Mouse (Mus musculus) liver, embryonic 12.5 days (tissue): Measurements from ENCODE around the gene Plekhg6. TPM values are rescaled to one million over a fixed set of nuclear protein-coding genes. Genes with fewer than 3 reads are reported as not detected.
A peak's percentile ranks its signal among the peaks of the same experiment; 100 is the strongest.

ENCODE experiments used
- ATAC-seq: fragments of 200-750 bp; cut with Nextera tagmentation; 2 replicates; pipeline ENCODE4 v1.8.0; 2017; ENCODE audit warnings: moderate number of reproducible peaks, mild to moderate bottlenecking, moderate library complexity
- H3K27ac ChIP-seq: fragments of 300-500 bp; sonication (generic); 2 replicates; pipeline ENCODE4 v1.5.1; 2016; ENCODE audit warnings: mild to moderate bottlenecking
- H3K27me3 ChIP-seq: fragments of 300-500 bp; sonication (generic); replicated peaks from 2 replicates; pipeline ENCODE4 v1.6.1; 2016; ENCODE audit warnings: mild to moderate bottlenecking, moderate library complexity
- H3K36me3 ChIP-seq: fragments of 300-500 bp; sonication (generic); 2 replicates; pipeline ENCODE4 v1.6.1; 2016; ENCODE audit warnings: mild to moderate bottlenecking, moderate library complexity
- H3K4me1 ChIP-seq: fragments of 300-500 bp; sonication (generic); 2 replicates; pipeline ENCODE4 v1.6.1; 2016
- H3K4me2 ChIP-seq: fragments of 300-500 bp; sonication (generic); 2 replicates; pipeline ENCODE4 v1.6.1; 2016; ENCODE audit warnings: mild to moderate bottlenecking, moderate library complexity
- H3K4me3 ChIP-seq: fragments of 300-500 bp; sonication (generic); 2 replicates; pipeline ENCODE4 v1.5.1; 2016; ENCODE audit warnings: mild to moderate bottlenecking, moderate library complexity
- H3K9ac ChIP-seq: fragments of 300-500 bp; sonication (generic); 2 replicates; pipeline ENCODE4 v1.6.1; 2016; ENCODE audit warnings: mild to moderate bottlenecking, moderate library complexity
- H3K9me3 ChIP-seq: fragments of 300-500 bp; sonication (generic); replicated peaks from 2 replicates; pipeline ENCODE4 v1.6.1; 2016; ENCODE audit warnings: mild to moderate bottlenecking, moderate library complexity
- WGBS: fragments of 180-500 bp; shearing (Covaris S2); methylation state at CpG from one replicate; pipeline ENCODE4 v1.1.7; 2016; ENCODE audit not compliant: insufficient replicate concordance; 5-methylcytosine and 5-hydroxymethylcytosine counted together
- polyA plus RNA-seq: library from polyadenylated mRNA; unstranded; fragments of >200 nt; fragmentation: Nextera tagmentation; extraction: Ambion mirVana; gene quantifications from 2 replicates; pipeline ENCODE4 v1.2.1, GENCODE M21; 2016

The Plekhg6 gene
- polyA plus RNA-seq, 1 experiment from 2014 or later, result 0.39 TPM

GRCm38 (mm10) chr6:125413326-125413725 lies 32.7 kb upstream of the Plekhg6 start:
- Histone ChIP-seq H3K27ac (no peak overlapping the region), H3K4me2 (no peak overlapping the region), H3K4me1 (no peaks in the 10 kb centered on the region), H3K9ac (no peak overlapping the region), H3K27me3 (0 out of 2 replicates have a peak, but pooled peaks cover 7% of the 10 kb centered on the region), H3K36me3 (no peaks in the 10 kb centered on the region), H3K9me3 (no peaks in the 10 kb centered on the region), H3K4me3 (no peak overlapping the region)
- WGBS, result 72% methylated on average over 9 of the region's 9 CpGs
- no peak for ATAC-seq

GRCm38 (mm10) chr6:125411661-125412060 lies 31.1 kb upstream of the Plekhg6 start:
- no peaks in the 10 kb centered on the region for H3K4me1 ChIP-seq
- WGBS, result 71% methylated on average over 6 of the region's 6 CpGs
- no peak for ATAC-seq
- H3K4me3 ChIP-seq, result no peak overlapping the region
- no peak overlapping the region for H3K4me2 ChIP-seq
- H3K9ac ChIP-seq, result no peak overlapping the region
- no peak overlapping the region for H3K27ac ChIP-seq
- no peaks in the 10 kb centered on the region for H3K36me3 ChIP-seq
- no peaks in the 10 kb centered on the region for H3K27me3 ChIP-seq
- no peaks in the 10 kb centered on the region for H3K9me3 ChIP-seq

GRCm38 (mm10) chr6:125410995-125411547 lies 30.5 kb upstream of the Plekhg6 start:
- Histone ChIP-seq H3K4me2 (no peak overlapping the region), H3K27ac (no peak overlapping the region), H3K9me3 (no peaks in the 10 kb centered on the region), H3K4me1 (no peaks in the 10 kb centered on the region), H3K27me3 (no peaks in the 10 kb centered on the region), H3K4me3 (no peak overlapping the region), H3K36me3 (no peaks in the 10 kb centered on the region), H3K9ac (no peak overlapping the region)
- ATAC-seq, result 0 out of 2 replicates have a peak, but pooled peaks have one; percentile 54
- 30% methylated on average over 8 of the region's 8 CpGs for WGBS

- H3K27me3 ChIP-seq, result no peaks in the 10 kb centered on the region
- H3K36me3 ChIP-seq, result no peaks in the 10 kb centered on the region
- no peaks in the 10 kb centered on the region for H3K9me3 ChIP-seq
- no peak overlapping the region for H3K27ac ChIP-seq
- no peak overlapping the region for H3K4me3 ChIP-seq
- no peak overlapping the region for H3K4me2 ChIP-seq
- no peak overlapping the region for H3K9ac ChIP-seq
- no peaks in the 10 kb centered on the region for H3K4me1 ChIP-seq
- no peak for ATAC-seq
- WGBS, result 54% methylated on average over 11 of the region's 11 CpGs
Measured at GRCm38 (mm10) chr6:125410551-125410950, 30.0 kb upstream of the Plekhg6 start.

- no peaks in the 10 kb centered on the region for H3K9me3 ChIP-seq
- no peak overlapping the region for H3K4me2 ChIP-seq
- no peaks in the 10 kb centered on the region for H3K4me1 ChIP-seq
- H3K36me3 ChIP-seq, result no peaks in the 10 kb centered on the region
- no peak overlapping the region for H3K27ac ChIP-seq
- no peak for ATAC-seq
- H3K9ac ChIP-seq, result no peak overlapping the region
- 79% methylated on average over 10 of the region's 10 CpGs for WGBS
- no peaks in the 10 kb centered on the region for H3K27me3 ChIP-seq
- no peak overlapping the region for H3K4me3 ChIP-seq
Measured at GRCm38 (mm10) chr6:125407657-125408056, 27.1 kb upstream of the Plekhg6 start.

GRCm38 (mm10) chr6:125407224-125407623 lies 26.6 kb upstream of the Plekhg6 start:
- no peak for ATAC-seq
- Histone ChIP-seq H3K4me2 (no peak overlapping the region), H3K4me1 (no peaks in the 10 kb centered on the region), H3K27me3 (no peaks in the 10 kb centered on the region), H3K27ac (no peak overlapping the region), H3K4me3 (no peak overlapping the region), H3K9ac (no peak overlapping the region), H3K9me3 (no peaks in the 10 kb centered on the region), H3K36me3 (no peaks in the 10 kb centered on the region)
- 67% methylated on average over 7 of the region's 7 CpGs for WGBS

- H3K9ac ChIP-seq, result no peak overlapping the region
- no peak overlapping the region for H3K4me3 ChIP-seq
- no peak overlapping the region for H3K27ac ChIP-seq
- H3K4me1 ChIP-seq, result no peaks in the 10 kb centered on the region
- 51% methylated on average over 14 of the region's 14 CpGs for WGBS
- no peaks in the 10 kb centered on the region for H3K36me3 ChIP-seq
- no peak overlapping the region for H3K4me2 ChIP-seq
- H3K9me3 ChIP-seq, result no peaks in the 10 kb centered on the region
- no peak for ATAC-seq
- H3K27me3 ChIP-seq, result no peaks in the 10 kb centered on the region
Measured at GRCm38 (mm10) chr6:125405461-125406382, 25.1 kb upstream of the Plekhg6 start.

- Histone ChIP-seq H3K36me3 (no peaks in the 10 kb centered on the region), H3K27ac (no peak overlapping the region), H3K4me2 (no peak overlapping the region), H3K27me3 (0 out of 2 replicates have a peak, but pooled peaks cover under 1% of the 10 kb centered on the region), H3K4me3 (no peak overlapping the region), H3K9ac (no peak overlapping the region), H3K9me3 (no peaks in the 10 kb centered on the region), H3K4me1 (no peaks in the 10 kb centered on the region)
- ATAC-seq, result no peak
- WGBS, result 60% methylated on average over 5 of the region's 5 CpGs
Measured at GRCm38 (mm10) chr6:125389853-125390252, 9.3 kb upstream of the Plekhg6 start.

- H3K27ac ChIP-seq, result no peak overlapping the region
- H3K4me3 ChIP-seq, result no peak overlapping the region
- H3K4me2 ChIP-seq, result no peak overlapping the region
- H3K4me1 ChIP-seq, result peaks cover 1% of the 10 kb centered on the region; the same call in 1 of the 2 replicates
- peaks cover 28% of the 10 kb centered on the region for H3K27me3 ChIP-seq
- 56% methylated on average over 6 of the region's 6 CpGs for whole genome bisulfite sequencing
- no peaks in the 10 kb centered on the region for H3K9me3 ChIP-seq
- ATAC-seq, result 0 out of 2 replicates have a peak, but pooled peaks have one; percentile 8
- H3K9ac ChIP-seq, result no peak overlapping the region
- no peaks in the 10 kb centered on the region for H3K36me3 ChIP-seq
Measured at GRCm38 (mm10) chr6:125386080-125386479, 5.5 kb upstream of the Plekhg6 start.

- Histone ChIP-seq H3K9ac (no peak overlapping the region), H3K4me3 (no peak overlapping the region), H3K4me2 (no peak overlapping the region), H3K4me1 (peaks cover 9% of the 10 kb centered on the region), H3K36me3 (no peaks in the 10 kb centered on the region), H3K9me3 (no peaks in the 10 kb centered on the region), H3K27me3 (peaks cover 36% of the 10 kb centered on the region), H3K27ac (no peak overlapping the region)
- no peak for ATAC-seq
- WGBS, result 56% methylated on average over 11 of the region's 11 CpGs
Measured at GRCm38 (mm10) chr6:125385066-125385974, 4.7 kb upstream of the Plekhg6 start.

GRCm38 (mm10) chr6:125382024-125382423 lies 1.4 kb upstream of the Plekhg6 start:
- Histone ChIP-seq H3K4me3 (no peak overlapping the region), H3K27me3 (peaks cover 69% of the 10 kb centered on the region), H3K36me3 (no peaks in the 10 kb centered on the region), H3K9ac (no peak overlapping the region), H3K9me3 (no peaks in the 10 kb centered on the region), H3K4me2 (no peak overlapping the region), H3K27ac (no peak overlapping the region), H3K4me1 (peaks cover 29% of the 10 kb centered on the region)
- ATAC-seq, result no peak
- WGBS, result 48% methylated on average over 2 of the region's 2 CpGs
